Mouse (Mus musculus): ENCODE measurements at regions not wholly inside any gene's neighbourhood (a gene's known extent, or its start where the extent isn't known, plus 50 kb on each side); places are given as distances from the start of the nearest gene placed in this dataset.

DNA sequence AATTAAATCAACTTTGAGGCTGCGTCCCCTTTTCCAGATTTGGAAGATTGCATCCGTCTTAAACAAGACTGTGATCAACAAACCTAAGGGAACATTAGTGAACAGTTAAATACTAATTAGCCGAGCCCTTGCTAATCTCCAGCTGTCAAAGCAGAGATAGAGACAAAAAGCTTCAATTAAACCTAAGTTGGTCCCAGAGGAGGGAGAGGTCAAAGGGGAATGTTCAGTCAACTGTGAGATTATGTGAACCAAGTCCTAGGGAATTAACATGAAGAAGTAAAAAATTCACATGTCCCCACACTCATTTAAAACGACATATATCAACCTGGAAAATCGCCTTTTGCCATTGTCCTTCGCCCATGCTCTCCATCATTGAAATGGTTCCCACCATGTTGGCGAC lies 59.7 kb upstream of the Tbx20 start:
- in situ Hi-C loops (cut with MboI, MseI): no loop called here

DNA sequence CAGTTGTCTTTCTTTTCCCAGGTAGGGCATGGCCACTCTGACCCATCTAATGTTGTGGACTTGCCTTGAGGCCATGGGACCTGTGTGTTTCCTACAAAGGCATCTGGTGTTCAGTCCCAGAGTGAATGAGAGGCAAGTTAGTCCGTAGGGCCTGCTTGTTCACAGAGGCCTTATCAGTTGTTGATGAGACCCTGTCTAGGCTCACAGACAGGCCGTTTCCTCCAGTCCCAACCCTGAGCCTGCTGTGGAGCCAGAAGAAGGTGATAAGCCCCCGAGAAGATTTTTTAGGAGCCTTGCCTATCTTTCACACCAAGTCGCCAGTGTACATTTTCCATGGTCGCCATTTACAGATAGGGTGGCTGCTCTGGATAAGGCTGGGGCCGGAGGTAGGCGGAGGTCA lies 74.1 kb upstream of the Tbx20 start:
- in situ Hi-C loops (cut with MboI, MseI): no loop called here

DNA sequence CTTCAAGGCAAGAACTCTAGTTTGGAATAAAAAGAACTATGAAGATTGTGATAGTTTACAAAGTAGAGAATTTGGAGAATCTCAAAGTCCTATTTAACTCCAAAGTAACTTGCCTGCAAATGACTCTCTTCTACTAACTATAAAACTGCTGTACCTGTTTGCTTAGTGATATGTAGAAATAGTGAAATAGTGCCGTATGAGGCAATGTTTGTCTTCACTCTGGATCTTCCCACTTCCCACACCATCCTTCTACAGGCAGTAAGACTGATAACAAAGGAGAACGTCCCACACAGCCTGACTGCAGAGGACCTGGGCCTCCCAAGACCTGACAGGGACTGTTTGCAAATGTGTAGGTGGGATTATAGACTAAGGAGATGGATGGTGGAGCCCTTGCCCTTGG lies 85.4 kb upstream of the Tbx20 start:
- in situ Hi-C loops (cut with MboI, MseI): no loop called here

DNA sequence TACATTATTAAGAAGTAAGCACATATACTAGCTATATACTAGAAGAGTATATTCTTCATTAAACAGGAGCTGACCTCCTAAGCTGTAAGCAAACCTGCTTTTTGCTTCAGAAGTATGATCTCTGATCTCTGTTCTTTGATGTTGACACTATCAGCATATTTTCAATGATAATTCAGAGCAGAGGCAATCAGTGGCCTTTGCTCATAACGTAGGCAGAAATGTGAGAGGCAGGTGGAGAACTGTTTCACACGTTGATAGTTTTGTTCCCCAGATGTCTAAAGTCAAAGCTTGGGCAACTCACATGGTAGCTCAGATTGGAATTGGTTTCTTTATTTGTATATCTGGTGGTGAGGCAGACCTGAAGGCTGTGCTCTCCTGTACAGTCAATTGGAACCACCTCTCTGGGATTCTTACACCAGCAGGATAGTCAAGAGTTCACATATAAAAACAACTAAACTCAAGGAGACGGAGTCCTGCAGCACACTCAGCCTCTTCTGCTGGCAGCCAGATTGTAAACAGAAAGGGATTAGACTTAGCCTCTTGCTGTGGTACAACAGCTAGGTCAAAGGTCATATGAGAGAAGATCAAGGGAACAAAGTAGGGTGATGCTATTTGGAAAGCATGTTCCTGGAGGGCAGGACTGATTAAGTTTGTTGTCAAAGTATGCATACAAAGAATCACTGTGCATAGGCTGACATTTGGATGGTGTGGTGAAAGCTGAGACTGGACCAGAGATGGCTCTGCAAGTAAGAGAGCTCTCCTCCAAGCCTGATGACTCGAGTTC lies 92.5 kb upstream of the Tbx20 start:
- in situ Hi-C loops (cut with MboI, MseI): no loop called here

DNA sequence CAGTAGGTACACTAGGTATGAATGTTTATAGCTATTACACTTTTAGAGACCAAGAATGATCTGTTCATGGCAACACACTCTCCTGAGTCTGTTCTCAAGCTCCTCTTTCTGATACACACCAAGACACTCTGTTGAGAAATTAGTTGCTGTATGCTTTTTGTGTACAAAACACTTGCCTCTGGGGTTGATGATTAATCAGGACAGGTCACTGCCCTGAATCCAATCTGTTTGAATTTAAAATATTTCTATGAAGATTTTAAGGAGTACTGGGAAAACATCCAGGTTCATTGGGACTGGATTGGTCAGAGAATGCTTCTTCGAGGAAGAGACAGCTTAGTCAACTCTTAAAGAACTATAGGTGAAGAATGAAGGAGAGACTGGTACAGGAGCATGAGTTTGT lies 94.6 kb upstream of the Tbx20 start:
- in situ Hi-C loops (cut with MboI, MseI): no loop called here

DNA sequence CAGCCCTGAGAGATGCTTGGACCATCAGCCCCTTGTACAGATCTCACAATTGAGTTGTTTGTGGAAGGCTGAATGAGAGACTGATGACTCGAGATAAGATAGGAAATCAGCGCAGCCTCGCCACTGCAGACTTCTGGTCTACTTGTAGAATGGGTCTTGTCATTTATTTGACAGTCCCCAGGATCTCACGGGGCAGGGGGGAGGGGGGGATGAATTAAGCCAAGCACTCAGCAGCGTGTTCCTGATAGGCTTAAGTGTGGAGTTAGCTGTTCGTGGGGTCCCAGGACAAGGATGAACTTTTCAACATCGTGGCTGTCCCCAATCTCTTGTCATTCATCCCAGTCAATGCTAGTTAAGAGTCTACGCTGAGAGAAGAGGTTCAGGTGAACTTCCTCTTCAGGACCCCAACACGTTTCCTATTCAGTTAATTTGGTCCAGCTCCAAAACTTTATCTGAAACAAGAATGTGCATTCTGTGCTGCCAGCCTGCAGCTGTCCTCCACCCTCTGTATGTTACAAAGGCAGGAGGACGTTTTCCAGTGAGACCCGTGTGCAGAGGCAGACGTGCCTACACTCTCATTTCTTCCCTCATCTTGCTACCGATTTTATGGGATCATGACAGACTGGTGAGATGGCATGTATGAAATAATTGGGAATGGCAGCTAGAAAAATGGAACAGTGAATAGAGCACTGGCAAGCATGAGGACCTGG lies 100.5 kb upstream of the Tbx20 start:
- in situ Hi-C loops (cut with MboI, MseI): no loop called here

DNA sequence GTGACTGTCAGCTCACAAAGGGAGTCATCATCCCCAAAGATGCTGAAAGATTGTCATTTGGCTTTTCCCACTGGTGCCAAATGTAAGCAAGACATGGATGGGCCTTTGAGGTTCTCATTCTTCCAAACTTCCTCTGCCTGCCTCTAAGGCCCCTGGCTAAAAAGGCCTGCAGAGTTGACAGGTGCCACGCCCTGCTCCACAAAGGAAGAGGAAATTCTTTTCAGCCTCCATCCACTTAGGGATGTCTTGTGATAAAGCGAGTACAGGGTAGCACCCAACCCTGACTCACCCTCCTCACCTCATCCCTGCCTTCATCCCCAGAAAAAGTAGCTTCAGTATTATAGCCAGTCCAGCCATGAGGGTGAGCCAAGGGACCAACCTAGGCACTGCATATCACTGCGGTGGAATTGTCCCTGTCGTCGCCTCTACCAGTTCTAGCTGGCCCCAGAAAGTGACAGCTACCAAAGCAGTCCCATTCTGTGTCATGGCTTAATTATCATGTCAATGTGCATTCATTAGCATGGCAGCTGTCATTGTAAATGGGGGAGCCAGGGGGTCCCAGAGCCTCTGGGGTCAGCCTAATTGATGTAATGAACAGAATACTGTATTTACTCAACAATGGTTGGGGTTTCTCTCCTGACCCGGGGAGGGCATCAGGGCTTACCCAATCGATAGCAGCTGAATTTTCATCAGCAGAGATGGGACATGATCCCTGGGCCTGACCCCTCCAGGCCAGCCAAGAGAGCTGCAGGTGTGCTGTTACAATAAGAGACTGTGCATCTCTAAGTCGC lies 104.5 kb upstream of the Tbx20 start:
- in situ Hi-C loops (cut with MboI, MseI): no loop called here

DNA sequence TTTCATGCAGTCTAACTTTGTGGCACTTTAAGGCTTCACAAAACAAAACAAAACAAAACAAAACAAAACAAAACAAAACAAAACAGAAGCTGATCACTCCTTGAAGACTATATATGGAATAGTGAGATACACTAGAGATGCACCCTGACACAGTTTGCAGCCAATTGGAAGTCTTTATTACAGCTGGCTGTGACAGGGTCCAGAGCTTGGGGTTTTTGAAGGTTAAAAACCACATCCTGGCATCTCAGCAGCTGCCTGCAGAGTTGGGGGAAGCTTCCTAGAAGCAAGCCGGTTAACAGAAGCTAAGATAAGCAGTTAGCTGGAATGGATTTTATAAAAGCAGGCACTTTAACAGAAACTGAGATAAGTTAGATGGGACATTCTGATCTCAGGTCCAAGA lies 105.6 kb upstream of the Tbx20 start:
- in situ Hi-C loops (cut with MboI, MseI): no loop called here

DNA sequence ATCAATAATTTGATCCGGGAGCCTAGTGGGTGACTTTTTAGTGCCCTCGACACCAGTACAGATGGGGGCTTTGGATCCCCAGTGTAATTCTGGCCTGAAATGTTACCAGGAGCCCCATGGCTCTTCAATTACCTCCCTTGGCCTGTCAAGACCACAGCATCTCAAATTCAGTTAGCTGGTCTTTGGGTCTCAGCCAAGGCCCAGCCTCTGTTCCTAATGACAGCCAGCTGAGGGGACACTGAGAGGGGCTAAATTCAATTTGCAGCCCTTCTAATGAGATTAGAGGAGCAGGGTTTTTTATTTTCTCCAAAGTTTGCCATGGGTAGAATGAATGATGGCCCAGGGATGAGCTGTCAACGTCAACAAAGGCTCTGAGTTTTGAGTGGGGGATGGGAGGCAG lies 109.9 kb upstream of the Tbx20 start:
- in situ Hi-C loops (cut with MboI, MseI): no loop called here

DNA sequence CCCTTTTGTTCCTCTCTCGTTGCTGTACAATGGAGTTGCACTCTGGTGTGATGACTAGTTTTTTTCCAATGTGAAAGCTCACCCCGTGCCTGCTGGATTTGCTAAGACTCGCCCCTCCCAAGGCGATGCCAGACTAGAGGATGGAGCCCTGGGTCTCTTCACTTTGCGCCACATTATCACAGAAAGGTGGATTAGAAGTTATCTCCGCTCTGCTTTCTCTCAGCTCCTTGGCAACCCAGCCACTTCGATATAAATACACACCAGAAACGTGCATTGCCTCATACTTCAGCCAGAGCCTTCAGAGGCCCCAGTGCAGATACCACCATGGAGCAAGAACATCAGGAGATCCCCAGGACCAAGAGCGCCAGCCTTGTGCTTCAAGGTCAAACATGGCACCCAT lies 114.2 kb upstream of the Tbx20 start:
- in situ Hi-C loops (cut with MboI, MseI): no loop called here

DNA sequence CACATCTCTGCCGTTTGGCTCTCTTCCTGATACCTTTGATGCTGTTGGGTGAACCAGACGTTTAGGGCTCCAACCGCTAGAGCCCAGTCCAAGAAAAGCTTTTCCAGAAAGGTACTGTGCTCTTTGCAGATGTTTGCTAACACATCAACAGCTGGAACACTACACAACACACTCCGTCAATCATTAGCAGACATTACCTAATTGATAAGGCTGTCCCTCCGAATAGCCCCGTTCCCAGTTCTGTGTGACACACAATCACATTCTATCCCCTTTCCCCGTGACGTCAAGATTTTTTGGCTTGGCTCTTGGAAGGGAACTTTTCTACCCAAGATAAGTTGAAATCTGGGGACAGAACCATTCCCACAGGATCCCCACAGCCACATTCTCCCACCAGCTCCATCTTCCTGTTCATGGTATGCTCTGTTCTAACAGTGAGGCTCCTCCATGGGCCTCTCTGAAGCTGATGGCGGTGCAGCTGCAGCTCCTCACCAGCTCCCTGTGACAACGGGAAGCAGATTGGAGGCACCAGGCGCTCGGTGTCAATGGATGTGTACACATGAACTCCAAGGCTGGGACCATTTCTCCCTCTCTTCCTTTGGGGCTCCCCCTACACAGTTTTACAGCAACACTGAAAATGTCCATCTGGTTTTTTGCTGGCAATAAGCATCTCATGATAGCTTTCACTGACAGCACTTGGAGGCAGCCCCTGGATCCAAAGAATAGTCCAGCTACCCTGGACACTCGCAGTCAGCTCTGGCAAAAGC lies 122.6 kb upstream of the Tbx20 start:
- in situ Hi-C loops (cut with MboI, MseI): no loop called here

DNA sequence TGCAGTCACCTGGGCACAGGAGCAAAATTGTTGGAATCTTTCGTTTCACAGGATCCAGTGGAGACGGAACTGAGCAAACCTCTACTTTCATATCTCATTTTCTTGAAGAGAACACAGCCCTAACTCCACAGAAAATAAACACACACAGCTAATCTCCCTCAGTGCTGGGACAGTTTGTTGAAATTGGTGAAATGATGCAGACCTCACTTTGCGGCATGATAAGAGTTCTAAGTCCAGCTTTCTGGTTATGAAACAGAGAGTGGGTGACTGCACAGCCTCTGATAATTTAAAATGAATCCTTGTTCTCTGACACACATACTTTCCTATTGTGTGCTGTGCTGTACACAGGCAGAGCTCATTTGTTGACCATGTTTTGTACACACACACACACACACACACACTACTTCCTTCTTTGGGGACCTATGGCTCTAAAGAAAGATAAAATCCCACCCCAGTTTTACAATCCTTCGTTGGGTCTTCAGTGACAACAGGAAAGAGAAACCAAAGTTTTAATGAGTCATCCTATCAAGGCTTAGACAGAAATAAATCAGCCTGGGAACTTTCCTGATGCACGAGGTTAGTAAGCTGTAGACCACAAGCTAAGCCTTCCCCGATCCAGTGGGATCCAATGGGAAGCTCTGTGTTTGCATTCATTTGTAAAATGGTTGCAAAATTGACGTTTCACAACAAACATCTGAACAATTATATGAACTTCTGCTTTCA lies 125.3 kb upstream of the Tbx20 start:
- in situ Hi-C loops (cut with MboI, MseI): no loop called here

DNA sequence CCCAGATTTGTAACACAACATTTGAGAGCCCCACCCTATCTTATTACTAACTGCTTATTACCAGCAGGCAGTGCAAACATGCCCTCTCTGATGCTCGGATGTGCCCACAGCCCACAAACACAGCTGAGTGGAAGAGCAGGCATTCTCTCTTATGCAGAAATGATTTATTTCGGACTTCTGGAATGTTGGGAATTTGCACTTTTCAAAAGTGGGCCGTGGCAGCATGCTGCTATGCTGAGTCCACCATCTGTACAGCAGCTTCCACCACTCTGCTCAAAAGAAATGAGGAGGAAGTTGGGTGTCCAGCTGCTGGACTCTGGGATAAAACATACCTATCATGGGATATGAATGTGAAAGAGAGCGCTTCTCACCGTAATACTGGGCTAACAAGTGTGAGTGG lies 129.6 kb upstream of the Tbx20 start:
- in situ Hi-C loops (cut with MboI, MseI): no loop called here

DNA sequence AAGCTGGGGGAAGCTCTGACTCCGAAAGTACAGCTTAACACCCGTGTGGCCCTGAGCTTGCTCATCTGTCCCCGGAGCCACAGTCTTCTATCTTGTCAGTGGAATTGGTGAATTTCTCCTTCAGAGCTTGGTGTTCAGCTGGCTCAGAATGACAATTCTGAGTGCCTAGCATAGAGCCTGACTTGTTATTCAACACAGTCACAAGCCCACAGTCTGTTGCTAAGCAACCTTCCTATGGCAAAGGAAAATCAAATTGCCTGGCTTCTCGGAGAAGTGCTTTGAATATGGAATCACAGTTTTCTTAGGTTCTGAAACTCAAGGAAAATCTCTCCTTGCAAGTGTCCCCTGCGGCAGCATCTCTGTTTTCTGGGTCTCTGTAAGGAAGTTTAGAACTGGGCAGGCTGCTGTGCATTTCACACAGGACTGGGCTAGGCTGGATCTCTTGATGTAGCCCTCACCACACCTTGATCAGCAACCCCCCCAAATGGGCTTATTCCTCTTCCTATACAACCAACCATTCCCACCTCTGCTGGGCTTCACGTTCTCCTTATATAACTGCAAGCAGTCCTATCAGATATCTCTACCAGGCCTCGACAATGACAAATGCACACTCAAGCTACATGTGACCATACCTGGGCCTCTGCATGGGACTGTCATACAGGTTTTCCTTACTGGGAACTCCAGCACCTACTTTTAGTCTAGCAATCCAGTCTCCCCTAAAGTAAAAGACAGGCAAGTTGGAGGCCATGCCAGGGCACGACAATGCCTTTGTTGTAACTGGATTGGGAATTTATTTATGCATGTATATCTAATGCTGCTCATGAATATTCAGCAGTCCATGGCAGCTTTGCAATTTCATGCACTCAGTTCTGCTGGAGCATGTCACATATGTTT lies 135.2 kb upstream of the Tbx20 start:
- in situ Hi-C loops (cut with MboI, MseI): no loop called here

DNA sequence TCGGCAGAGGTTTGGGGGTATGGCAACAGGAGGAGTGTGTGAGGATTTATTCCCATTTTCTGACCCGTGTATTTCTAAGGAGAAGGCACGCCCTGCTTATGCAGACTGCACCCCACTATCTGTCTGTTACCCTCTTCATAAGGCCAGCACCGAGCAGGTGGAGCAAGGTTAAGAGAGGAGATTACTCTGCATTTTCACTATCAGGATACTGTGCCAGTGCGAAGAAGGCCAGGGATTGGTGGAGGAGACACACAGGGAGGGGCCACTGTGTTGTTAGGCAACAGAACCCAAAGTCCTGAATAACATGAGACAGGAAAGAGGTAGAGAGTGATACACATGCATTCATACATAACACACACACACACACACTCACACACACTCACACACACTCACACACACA lies 136.6 kb upstream of the Tbx20 start:
- in situ Hi-C loops (cut with MboI, MseI): no loop called here

DNA sequence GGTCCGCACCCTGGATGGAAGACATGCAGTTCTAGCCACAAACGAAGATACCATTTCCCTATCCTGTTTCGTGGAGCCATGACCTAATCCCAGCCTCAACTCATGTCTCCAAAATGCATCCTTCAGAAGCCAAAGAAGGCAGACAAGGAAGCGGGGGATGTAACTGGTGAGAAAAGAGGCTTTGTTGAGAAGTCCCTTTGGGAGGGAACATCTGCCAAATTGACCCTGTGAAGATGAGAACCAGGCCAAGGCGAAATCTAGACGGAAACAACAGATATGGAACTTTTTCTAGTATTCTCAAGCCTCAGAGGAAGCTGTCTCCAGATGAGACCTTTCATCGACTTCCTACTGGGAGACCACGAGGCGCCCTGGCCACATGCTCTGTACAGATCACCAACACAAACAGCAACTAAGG lies 145.9 kb upstream of the Tbx20 start:
- in situ Hi-C loops (cut with MboI, MseI): no loop called here

DNA sequence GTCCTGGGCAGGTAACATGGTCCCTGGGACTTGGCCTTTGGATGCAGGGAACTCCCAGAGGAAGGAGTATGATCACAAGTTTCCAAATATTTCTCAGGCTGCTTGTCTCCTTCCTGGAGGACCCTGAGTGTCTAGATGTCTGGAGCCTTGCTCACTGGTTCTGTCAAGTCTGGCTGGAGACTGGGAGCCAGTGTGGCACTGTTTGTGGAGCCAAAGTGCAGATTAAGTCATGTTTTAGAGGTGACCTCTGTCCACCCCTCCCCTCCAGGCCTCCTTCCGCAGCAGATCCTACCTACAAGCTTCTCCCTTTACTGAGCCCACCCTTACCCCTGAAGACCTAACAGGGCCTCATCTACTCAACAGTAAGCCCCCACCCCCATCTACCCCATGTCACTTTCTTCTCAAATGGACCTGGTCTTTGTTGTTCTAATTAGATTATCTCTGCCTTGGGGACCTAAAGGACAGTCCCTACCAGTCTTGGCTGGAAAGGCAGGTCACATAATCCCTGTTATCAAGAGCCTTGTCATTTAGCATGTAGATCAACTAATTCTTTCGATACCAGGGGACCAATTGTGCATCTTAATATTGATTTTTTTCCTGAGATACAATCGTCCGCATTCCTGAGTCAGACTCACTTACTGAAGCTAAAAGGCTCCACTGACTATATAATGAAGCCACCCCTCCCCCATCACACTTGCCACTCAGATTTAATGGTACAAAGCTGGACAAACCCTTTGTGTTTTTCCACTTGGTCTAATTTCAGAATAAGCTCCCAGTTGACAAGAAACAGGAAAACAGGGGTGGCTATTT lies 148.2 kb upstream of the Tbx20 start:
- in situ Hi-C loops (cut with MboI, MseI): no loop called here

DNA sequence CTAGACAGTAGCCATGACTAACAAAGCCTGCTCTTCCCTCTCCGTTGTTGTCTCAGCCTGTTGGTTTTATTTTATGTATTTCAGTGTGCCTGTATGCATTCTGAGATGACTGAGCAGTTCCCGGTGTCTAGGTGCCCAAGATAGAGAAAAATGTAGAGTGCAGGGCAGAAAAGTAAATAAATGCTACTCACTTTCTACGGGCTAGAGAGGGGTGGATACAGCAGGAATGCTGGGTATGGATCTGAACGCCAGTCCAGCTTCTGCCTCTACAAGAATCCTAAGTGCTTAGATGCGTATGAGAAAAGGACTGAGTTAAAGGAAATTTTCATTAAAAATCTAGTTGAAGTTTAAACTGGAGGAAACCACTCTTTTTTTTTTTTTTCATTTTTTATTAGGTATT lies 149.4 kb upstream of the Tbx20 start:
- in situ Hi-C loops (cut with MboI, MseI): no loop called here

DNA sequence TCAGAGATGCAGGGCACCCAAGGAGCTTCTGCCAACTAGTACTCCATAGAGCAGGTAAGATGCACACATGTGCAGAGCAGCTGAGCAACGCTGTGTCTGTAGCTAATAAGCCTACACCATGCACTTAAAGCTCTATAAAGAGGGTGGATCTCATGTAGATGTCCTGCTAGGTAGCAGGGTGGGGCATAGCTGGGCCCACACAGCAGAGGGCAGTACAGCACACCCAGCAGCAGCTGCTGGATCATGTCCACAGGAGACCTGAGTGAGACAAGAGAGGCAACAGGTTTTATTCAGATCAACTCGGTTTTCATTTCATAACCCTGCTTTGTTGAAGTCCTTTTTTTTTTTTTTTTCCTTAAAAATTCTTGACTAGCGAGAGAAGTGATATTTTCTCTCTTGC lies 151.5 kb upstream of the Gm10181 start:
- in situ Hi-C loops (cut with MboI, MseI): no loop called here
